Mouse (Mus musculus) myocyte (in vitro differentiated cells): ENCODE results near the gene Csnk1d.

Source experiments
- MAX ChIP-seq: IDR thresholded peaks from one replicate; pipeline ENCODE4 v1.6.1; 2011; ENCODE audit warnings: low read depth, mild to moderate bottlenecking, control low read depth
- POLR2A ChIP-seq: IDR thresholded peaks from one replicate; pipeline ENCODE4 v1.6.1; 2011; ENCODE audit warnings: low read depth, mild to moderate bottlenecking, control low read depth, moderate library complexity; ENCODE audit not compliant: insufficient read length
- SRF ChIP-seq: IDR thresholded peaks from one replicate; pipeline ENCODE4 v1.6.1; 2011; ENCODE audit warnings: low read depth; ENCODE audit not compliant: control insufficient read depth, insufficient read length
- TCF12 ChIP-seq: IDR thresholded peaks from one replicate; pipeline ENCODE4 v1.6.1; 2011; ENCODE audit warnings: mild to moderate bottlenecking, control low read depth; ENCODE audit not compliant: poor library complexity, insufficient read depth, severe bottlenecking
- USF1 ChIP-seq: IDR thresholded peaks from one replicate; pipeline ENCODE4 v1.6.1; 2011; ENCODE audit warnings: low read depth, mild to moderate bottlenecking, control low read depth, moderate library complexity

GRCm38 (mm10) chr11:120962050-120962771, 28.9 kb downstream of the Csnk1d start:
- TF ChIP-seq SRF, result no peak
- peak; percentile 25 for TF ChIP-seq POLR2A
- TF ChIP-seq USF1, result no peak
- TF ChIP-seq MAX, result no peak
- no peak for TF ChIP-seq TCF12
